Mouse (Mus musculus): Measurements from ENCODE around the gene Ncoa1. TPM values are rescaled to one million over a fixed set of nuclear protein-coding genes. Genes with fewer than 3 reads are reported as not detected.
A peak's percentile ranks its signal among the peaks of the same experiment; 100 is the strongest.

Ncoa1 gene
- polyA plus RNA-seq (2012; rRNA removed) = 30.8 and 31.5 TPM in 2 replicates

GRCm38 (mm10) chr12:4476832-4477671, at the start of gene Ncoa1:
Gene Ncoa1, minus strand, starts transcription at chr12:4477182.
- no peak for DNase-seq (ENCODE audit: low read depth)

- DNase-seq (ENCODE audit: low read depth) = no peak
Observed at GRCm38 (mm10) chr12:4524546-4524945, 47.6 kb upstream of the Ncoa1 start.

GRCm38 (mm10) chr12:4523688-4524298, 46.8 kb upstream of the Ncoa1 start:
- DNase-seq (ENCODE audit: low read depth) = no peak

GRCm38 (mm10) chr12:4523208-4523607, 46.2 kb upstream of the Ncoa1 start:
- no peak for DNase-seq (ENCODE audit: low read depth)

GRCm38 (mm10) chr12:4518957-4519356, 42.0 kb upstream of the Ncoa1 start:
- DNase-seq (ENCODE audit: low read depth) = no peak

- DNase-seq (ENCODE audit: low read depth) = no peak
Observed at GRCm38 (mm10) chr12:4509591-4510061, 32.6 kb upstream of the Ncoa1 start.

GRCm38 (mm10) chr12:4508182-4508581, 31.2 kb upstream of the Ncoa1 start:
- no peak for DNase-seq (ENCODE audit: low read depth)

GRCm38 (mm10) chr12:4507461-4507860, 30.5 kb upstream of the Ncoa1 start:
- DNase-seq (ENCODE audit: low read depth) = no peak

GRCm38 (mm10) chr12:4506810-4507430, 29.9 kb upstream of the Ncoa1 start:
- DNase-seq (ENCODE audit: low read depth) = no peak

GRCm38 (mm10) chr12:4505298-4505697, 28.3 kb upstream of the Ncoa1 start:
- no peak for DNase-seq (ENCODE audit: low read depth)

- DNase-seq (ENCODE audit: low read depth) = no peak
Observed at GRCm38 (mm10) chr12:4503673-4504326, 26.8 kb upstream of the Ncoa1 start.

GRCm38 (mm10) chr12:4501916-4502315, 24.9 kb upstream of the Ncoa1 start:
- DNase-seq (ENCODE audit: low read depth) = no peak

GRCm38 (mm10) chr12:4500516-4500915, 23.5 kb upstream of the Ncoa1 start:
- DNase-seq (ENCODE audit: low read depth) = no peak

- DNase-seq (ENCODE audit: low read depth) = peak; percentile 98
Observed at GRCm38 (mm10) chr12:4499651-4500175, 22.7 kb upstream of the Ncoa1 start.

GRCm38 (mm10) chr12:4488411-4488810, 11.4 kb upstream of the Ncoa1 start:
- peak; percentile 57 for DNase-seq (ENCODE audit: low read depth)

- DNase-seq (ENCODE audit: low read depth) = no peak
Observed at GRCm38 (mm10) chr12:4483386-4483785, 6.4 kb upstream of the Ncoa1 start.

GRCm38 (mm10) chr12:4481687-4482086, 4.7 kb upstream of the Ncoa1 start:
- no peak for DNase-seq (ENCODE audit: low read depth)

GRCm38 (mm10) chr12:4480250-4480649, 3.3 kb upstream of the Ncoa1 start:
- DNase-seq (ENCODE audit: low read depth) = no peak

GRCm38 (mm10) chr12:4479171-4479881, 2.3 kb upstream of the Ncoa1 start:
- no peak for DNase-seq (ENCODE audit: low read depth)

GRCm38 (mm10) chr12:4477941-4478795, 1.2 kb upstream of the Ncoa1 start:
- DNase-seq (ENCODE audit: low read depth) = no peak

All from gonadal fat pad, adult 2 months (tissue).